Mouse (Mus musculus) left cerebral cortex, postnatal 10 days (tissue): ENCODE data around the gene Gm13057. TPM values are rescaled to one million over a fixed set of nuclear protein-coding genes. Genes with fewer than 3 reads are reported as not detected.
"Not testable (repeated sequence)": the region's sequence is repeated elsewhere in the genome, so short reads cannot be mapped to it uniquely, and the experiment has no call there.

Experiments used
- DNase-seq, 2 experiments: peaks; one replicate each; pipeline ENCODE4 v3.0.0; 2021 to 2022; ENCODE audit warnings: low spot score in 2 of 2, mixed read lengths in 1 of 2; ENCODE audit errors: extremely low spot score in 1 of 2
- intact Hi-C: fragments of 180-260 bp; cut with DNase I; formaldehyde crosslinking; loops from one replicate; pipeline ENCODE4 v1.15.1; 2025
- total RNA-seq, 2 experiments: library from RNA; stranded (reverse); gene quantifications; 2 replicates each; pipeline ENCODE4 v1.2.3; 2021

Gene Gm13057
- not detected for total RNA-seq

DNA sequence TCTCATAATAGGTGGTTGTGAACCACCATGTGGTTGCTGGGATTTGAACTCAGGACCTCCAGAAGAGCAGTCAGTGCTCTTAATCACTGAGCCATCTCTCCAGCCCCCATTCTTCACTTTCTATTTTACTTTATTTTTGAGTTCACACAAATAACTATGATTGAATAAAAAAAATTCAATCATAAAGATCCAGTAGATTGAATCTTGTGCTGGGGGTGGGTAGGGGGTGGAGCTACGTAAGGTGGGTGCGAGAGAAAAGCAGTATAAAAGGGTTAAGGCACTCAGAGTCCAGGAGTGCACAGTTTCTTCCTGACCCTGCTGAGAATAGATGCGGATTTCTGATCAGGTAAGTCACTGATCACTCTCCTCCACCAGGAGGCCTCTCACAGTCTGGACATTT lies at the start of gene Gm13057, which contains the start of gene BC080695:
Gene Gm13057 (plus strand): TSS at position 310 of the 400 bp plus-strand sequence.
Gene BC080695 (plus strand): TSS at position 301 of the 400 bp plus-strand sequence.
- DNase-seq, intact Hi-C loops: not testable (repeated sequence)

GRCm38 (mm10) chr4:143511043-143511442 lies 40.5 kb upstream of the Gm13057 start, which contains the start of gene Gm13043:
TSS of gene Gm13043 (plus strand) at chr4:143511343.
- intact Hi-C loops = no loop called here

GRCm38 (mm10) chr4:143535654-143536053 lies 15.9 kb upstream of the Gm13057 start, which contains the start of gene Gm13040:
TSS of gene Gm13040 (plus strand) at chr4:143535954.
- intact Hi-C loops, DNase-seq: not testable (repeated sequence)

More at GRCm38 (mm10) chr4:143511043-143511442, 40.5 kb upstream of the Gm13057 start, which contains the start of gene Gm13043:
- no peak for DNase-seq

Other genes with a start within 250 kb of the Gm13057 start
- under 1 TPM; 0.71 to 0.93 TPM for gene Lrrc38, start 202.0 kb upstream of the Gm13057 start, total RNA-seq
- gene Pramel1, start 157.3 kb upstream of the Gm13057 start, total RNA-seq = not detected
- gene Pramef8, start 139.3 kb upstream of the Gm13057 start, total RNA-seq = 10 to 100 TPM in 1 of 2 experiments, 1 to 10 TPM in 1; 9.9 to 13.7 TPM
- gene Oog4, start 101.4 kb upstream of the Gm13057 start, total RNA-seq = not detected
- not detected for gene Gm13043, start 40.4 kb upstream of the Gm13057 start, total RNA-seq
- not detected for gene Gm13040, start 15.8 kb upstream of the Gm13057 start, total RNA-seq
- not detected for gene BC080695, start within 50 bp of the Gm13057 start, total RNA-seq
- not detected for gene Gm13083, start 63.3 kb downstream of the Gm13057 start, total RNA-seq
- gene Gm13088, start 105.5 kb downstream of the Gm13057 start, total RNA-seq = not detected
- gene Gm13089, start 151.0 kb downstream of the Gm13057 start, total RNA-seq = not detected
- not detected for gene Gm13078, start 167.7 kb downstream of the Gm13057 start, total RNA-seq
- not detected for gene Gm13023, start 237.6 kb downstream of the Gm13057 start, total RNA-seq